Mouse (Mus musculus) intestine, embryonic 15.5 days (tissue): Measurements from ENCODE around the gene Hist1h2bb. TPM values are rescaled to one million over a fixed set of nuclear protein-coding genes. Genes with fewer than 3 reads are reported as not detected.

Source experiments
- ATAC-seq: fragments of 200-750 bp; cut with Nextera tagmentation; 2 replicates; pipeline ENCODE4 v1.8.0; 2017; ENCODE audit warnings: moderate TSS enrichment, moderate library complexity
- H3K27ac ChIP-seq: fragments of 300-500 bp; sonication (generic); 2 replicates; pipeline ENCODE4 v1.5.1; 2015; ENCODE audit warnings: mild to moderate bottlenecking, inconsistent platforms
- H3K27me3 ChIP-seq: fragments of 300-500 bp; sonication (generic); replicated peaks from 2 replicates; pipeline ENCODE4 v1.6.1; 2015; ENCODE audit warnings: inconsistent platforms
- H3K36me3 ChIP-seq: fragments of 300-500 bp; sonication (generic); 2 replicates; pipeline ENCODE4 v1.6.1; 2015; ENCODE audit warnings: inconsistent platforms
- H3K4me1 ChIP-seq: fragments of 300-500 bp; sonication (generic); replicated peaks from 2 replicates; pipeline ENCODE4 v1.6.1; 2015; ENCODE audit warnings: inconsistent platforms
- H3K4me2 ChIP-seq: fragments of 300-500 bp; sonication (generic); replicated peaks from 2 replicates; pipeline ENCODE4 v1.6.1; 2015; ENCODE audit warnings: mild to moderate bottlenecking, inconsistent platforms
- H3K4me3 ChIP-seq: fragments of 300-500 bp; sonication (generic); replicated peaks from 2 replicates; pipeline ENCODE4 v1.5.1; 2015; ENCODE audit warnings: inconsistent platforms
- H3K9ac ChIP-seq: fragments of 300-500 bp; sonication (generic); 2 replicates; pipeline ENCODE4 v1.6.1; 2015; ENCODE audit warnings: inconsistent platforms
- H3K9me3 ChIP-seq: fragments of 300-500 bp; sonication (generic); 2 replicates; pipeline ENCODE4 v1.6.1; 2016; ENCODE audit warnings: inconsistent platforms
- WGBS: fragments of 180-500 bp; shearing (Covaris S2); methylation state at CpG from one replicate; pipeline ENCODE4 v1.1.7; 2015; 5-methylcytosine and 5-hydroxymethylcytosine counted together
- polyA plus RNA-seq: library from polyadenylated mRNA; unstranded; fragments of >200 nt; fragmentation: Nextera tagmentation; extraction: Ambion mirVana; gene quantifications from 2 replicates; pipeline ENCODE4 v1.2.1, GENCODE M21; 2015

The Hist1h2bb gene
- polyA plus RNA-seq, 1 experiment from 2014 or later, result 2.4 TPM

DNA sequence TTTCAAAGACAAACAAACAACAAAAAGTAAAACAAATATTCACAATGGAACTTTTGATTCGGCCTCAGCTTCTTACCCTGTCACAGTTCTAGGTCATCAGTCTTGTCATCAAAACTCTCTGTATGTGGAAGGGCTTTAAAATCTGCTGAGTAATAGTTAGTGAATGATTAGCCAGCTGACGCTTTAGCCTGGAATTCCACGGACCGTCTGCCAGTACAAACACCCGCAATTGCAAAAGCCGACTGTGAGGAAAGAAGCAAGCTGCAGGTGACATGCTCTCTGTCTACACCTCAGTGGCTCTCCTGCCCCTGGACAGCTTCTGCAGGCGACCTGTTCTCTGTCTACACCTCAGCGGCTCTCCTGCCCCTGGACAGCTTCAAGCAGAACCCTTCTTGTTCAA is 16.1 kb upstream of the Hist1h2bb start:
- H3K27ac ChIP-seq, result no peak overlapping the region
- H3K4me3 ChIP-seq, result no peak overlapping the region
- H3K9ac ChIP-seq, result no peak overlapping the region
- no peaks in the 10 kb centered on the region for H3K27me3 ChIP-seq
- H3K4me2 ChIP-seq, result peak overlapping the region; percentile 24
- ATAC-seq, result peak; percentile 91
- no peaks in the 10 kb centered on the region for H3K4me1 ChIP-seq
- no peaks in the 10 kb centered on the region for H3K36me3 ChIP-seq
- WGBS, result 22% methylated on average over 8 of the region's 8 CpGs
- H3K9me3 ChIP-seq, result no peaks in the 10 kb centered on the region

- Histone ChIP-seq H3K36me3 (no peaks in the 10 kb centered on the region), H3K9ac (no peak overlapping the region), H3K9me3 (no peaks in the 10 kb centered on the region), H3K4me3 (no peak overlapping the region), H3K27me3 (no peaks in the 10 kb centered on the region), H3K4me1 (no peaks in the 10 kb centered on the region), H3K27ac (no peak overlapping the region), H3K4me2 (no peak overlapping the region)
- 25% methylated on average over 8 of the region's 8 CpGs for WGBS
- no peak for ATAC-seq
Measured at GRCm38 (mm10) chr13:23732156-23732804, 14.3 kb upstream of the Hist1h2bb start.

DNA sequence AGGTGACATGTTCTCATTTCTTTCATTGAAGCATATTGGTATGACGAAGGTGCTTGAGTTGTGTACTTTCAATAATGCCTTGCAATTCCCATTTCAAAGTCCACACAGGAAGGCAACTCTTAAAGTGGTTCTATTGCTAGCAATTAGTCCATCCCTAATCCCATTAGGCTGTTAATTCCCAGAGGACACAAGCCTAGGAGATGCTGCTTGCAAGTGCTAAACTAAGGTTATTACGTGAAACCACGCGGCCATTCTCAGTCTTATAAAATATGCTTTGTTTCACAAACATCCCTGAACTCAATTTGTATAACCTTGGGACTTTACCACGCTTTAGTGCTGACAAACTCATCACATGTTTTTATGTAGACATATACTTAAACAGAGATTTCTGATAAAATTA is 9.4 kb upstream of the Hist1h2bb start:
- Histone ChIP-seq H3K4me1 (no peaks in the 10 kb centered on the region), H3K27ac (no peak overlapping the region), H3K27me3 (no peaks in the 10 kb centered on the region), H3K4me3 (no peak overlapping the region), H3K36me3 (no peaks in the 10 kb centered on the region), H3K9ac (no peak overlapping the region), H3K4me2 (no peak overlapping the region), H3K9me3 (no peaks in the 10 kb centered on the region)
- 84% methylated on average over 5 of the region's 5 CpGs for WGBS
- ATAC-seq, result no peak

GRCm38 (mm10) chr13:23738041-23738440 is 8.5 kb upstream of the Hist1h2bb start:
- Histone ChIP-seq H3K4me1 (no peaks in the 10 kb centered on the region), H3K9ac (0 out of 2 replicates have a peak overlapping the region, but pooled peaks have one; percentile 91), H3K4me2 (peak overlapping the region; percentile 94), H3K36me3 (no peaks in the 10 kb centered on the region), H3K27ac (peak overlapping the region; percentile 99), H3K9me3 (no peaks in the 10 kb centered on the region), H3K4me3 (no peak overlapping the region), H3K27me3 (no peaks in the 10 kb centered on the region)
- no peak for ATAC-seq
- WGBS, result 25% methylated on average over 4 of the region's 4 CpGs

- WGBS, result 0% methylated on average over 38 of the region's 38 CpGs
- peak within 1 kb of the TSS; percentile 99 for H3K27ac ChIP-seq
- ATAC-seq, result peak; percentile 93
- H3K27me3 ChIP-seq, result no peaks in the 10 kb centered on the region
- H3K36me3 ChIP-seq, result no peaks in the 10 kb centered on the region
- H3K4me3 ChIP-seq, result peak within 1 kb of the TSS; percentile 59
- peak within 1 kb of the TSS; percentile 94 for H3K4me2 ChIP-seq
- no peaks in the 10 kb centered on the region for H3K4me1 ChIP-seq
- peak within 1 kb of the TSS; percentile 91 for H3K9ac ChIP-seq
- no peaks in the 10 kb centered on the region for H3K9me3 ChIP-seq
Measured at GRCm38 (mm10) chr13:23738677-23739068, 7.9 kb upstream of the Hist1h2bb start, which contains the start of gene Hist1h1c. Hist1h1c (plus strand) TSS chr13:23738808.

DNA sequence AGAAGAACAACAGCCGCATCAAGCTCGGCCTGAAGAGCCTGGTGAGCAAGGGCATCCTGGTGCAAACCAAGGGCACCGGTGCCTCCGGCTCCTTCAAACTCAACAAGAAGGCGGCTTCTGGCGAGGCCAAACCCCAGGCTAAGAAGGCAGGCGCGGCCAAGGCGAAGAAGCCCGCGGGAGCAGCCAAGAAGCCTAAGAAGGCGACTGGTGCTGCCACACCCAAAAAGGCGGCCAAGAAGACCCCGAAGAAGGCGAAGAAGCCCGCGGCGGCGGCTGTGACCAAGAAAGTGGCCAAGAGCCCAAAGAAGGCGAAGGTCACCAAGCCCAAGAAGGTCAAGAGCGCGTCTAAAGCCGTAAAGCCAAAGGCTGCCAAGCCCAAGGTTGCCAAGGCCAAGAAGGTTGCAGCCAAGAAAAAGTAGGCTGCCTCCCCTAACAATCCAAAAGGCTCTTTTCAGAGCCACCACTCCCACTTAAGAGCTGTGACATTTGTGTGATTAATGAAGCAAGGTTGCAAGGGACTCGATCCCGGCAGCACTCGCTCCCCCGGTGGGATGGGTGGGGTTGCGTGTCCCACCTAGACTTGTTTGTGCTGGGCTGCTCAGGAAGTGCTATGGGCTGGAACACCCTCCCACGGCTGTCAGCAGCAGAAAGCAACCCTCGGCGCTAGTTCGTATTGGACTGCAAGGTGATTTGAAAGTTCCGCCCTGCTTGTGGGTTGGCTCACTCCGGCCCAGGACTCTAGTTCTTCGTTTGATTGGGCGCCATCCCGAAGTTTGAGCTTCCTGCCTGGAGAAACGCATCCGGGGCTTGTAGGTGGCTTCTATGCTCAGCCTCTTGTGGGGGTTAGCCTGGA is 7.2 kb upstream of the Hist1h2bb start:
- Histone ChIP-seq H3K27ac (peak overlapping the region; percentile 99), H3K9me3 (no peaks in the 10 kb centered on the region), H3K27me3 (no peaks in the 10 kb centered on the region), H3K4me1 (no peaks in the 10 kb centered on the region), H3K36me3 (no peaks in the 10 kb centered on the region), H3K4me3 (peak overlapping the region; percentile 59), H3K9ac (peak overlapping the region; percentile 91), H3K4me2 (peak overlapping the region; percentile 94)
- WGBS, result under 1% methylated on average over 39 of the region's 39 CpGs
- ATAC-seq, result peak; percentile 90

- whole genome bisulfite sequencing, result under 1% methylated on average over 14 of the region's 14 CpGs
- no peaks in the 10 kb centered on the region for H3K36me3 ChIP-seq
- peak overlapping the region; percentile 99 for H3K27ac ChIP-seq
- no peaks in the 10 kb centered on the region for H3K9me3 ChIP-seq
- ATAC-seq, result no peak
- no peaks in the 10 kb centered on the region for H3K27me3 ChIP-seq
- no peaks in the 10 kb centered on the region for H3K4me1 ChIP-seq
- peak overlapping the region; percentile 59 for H3K4me3 ChIP-seq
- peak overlapping the region; percentile 91 for H3K9ac ChIP-seq
- H3K4me2 ChIP-seq, result peak overlapping the region; percentile 94
Measured at GRCm38 (mm10) chr13:23739922-23740252, 6.6 kb upstream of the Hist1h2bb start.

GRCm38 (mm10) chr13:23740256-23740840 is 6.2 kb upstream of the Hist1h2bb start:
- peak overlapping the region; percentile 94 for H3K4me2 ChIP-seq
- 19% methylated on average over 13 of the region's 13 CpGs for WGBS
- no peaks in the 10 kb centered on the region for H3K27me3 ChIP-seq
- peak overlapping the region; percentile 91 for H3K9ac ChIP-seq
- no peaks in the 10 kb centered on the region for H3K9me3 ChIP-seq
- ATAC-seq, result no peak
- H3K4me1 ChIP-seq, result no peaks in the 10 kb centered on the region
- peak overlapping the region; percentile 99 for H3K27ac ChIP-seq
- H3K36me3 ChIP-seq, result no peaks in the 10 kb centered on the region
- peak overlapping the region; percentile 59 for H3K4me3 ChIP-seq

DNA sequence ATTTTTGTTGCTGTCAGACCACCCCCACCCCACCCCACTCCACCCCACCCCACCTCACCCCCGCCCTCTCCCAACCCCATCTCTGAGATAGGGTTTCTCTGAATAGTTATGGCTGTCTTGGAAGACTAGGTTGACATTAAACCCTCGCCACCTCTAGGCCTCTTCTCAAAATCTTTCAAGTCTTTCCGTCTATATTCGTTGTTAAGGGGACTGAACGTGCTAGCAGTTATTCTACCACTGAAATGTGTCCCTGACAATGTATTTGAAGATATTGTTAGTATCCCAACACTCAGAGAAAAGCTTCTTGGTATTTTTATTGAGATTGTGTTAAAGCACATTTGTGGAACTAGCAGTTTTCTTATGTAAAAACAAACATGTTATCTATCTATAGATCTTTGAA is 5.6 kb upstream of the Hist1h2bb start:
- Histone ChIP-seq H3K27ac (no peak overlapping the region), H3K4me1 (no peaks in the 10 kb centered on the region), H3K9me3 (no peaks in the 10 kb centered on the region), H3K27me3 (no peaks in the 10 kb centered on the region), H3K4me3 (no peak overlapping the region), H3K36me3 (no peaks in the 10 kb centered on the region), H3K4me2 (peak overlapping the region; percentile 94), H3K9ac (no peak overlapping the region)
- WGBS, result 63% methylated on average over 5 of the region's 5 CpGs
- ATAC-seq, result no peak

DNA sequence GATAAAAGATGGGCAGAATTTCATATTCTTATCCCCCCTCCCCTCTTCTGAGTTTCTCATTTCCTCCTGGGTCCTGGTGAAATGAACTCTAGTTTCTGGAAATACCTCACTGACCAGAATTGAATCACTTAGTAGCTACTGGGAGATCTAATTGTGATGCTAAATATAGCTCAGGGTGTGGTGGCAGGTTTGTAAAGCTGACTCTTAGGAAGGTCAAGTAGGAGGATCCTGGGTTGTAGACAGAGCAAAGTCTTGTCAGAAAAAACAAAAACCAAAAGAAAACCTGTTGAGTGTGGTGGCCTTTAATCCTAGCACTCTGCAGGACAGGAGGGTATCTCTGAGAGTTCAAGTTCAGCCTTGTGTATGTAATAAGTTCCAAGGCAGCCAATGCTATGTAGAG is 4.5 kb upstream of the Hist1h2bb start:
- H3K36me3 ChIP-seq, result no peaks in the 10 kb centered on the region
- H3K27ac ChIP-seq, result peak overlapping the region; percentile 51; the same call in 1 of the 2 replicates
- no peak overlapping the region for H3K4me3 ChIP-seq
- H3K9me3 ChIP-seq, result no peaks in the 10 kb centered on the region
- no peak overlapping the region for H3K4me2 ChIP-seq
- ATAC-seq, result no peak
- no peak overlapping the region for H3K9ac ChIP-seq
- no peaks in the 10 kb centered on the region for H3K4me1 ChIP-seq
- H3K27me3 ChIP-seq, result no peaks in the 10 kb centered on the region

GRCm38 (mm10) chr13:23743215-23743614 is 3.3 kb upstream of the Hist1h2bb start:
- Histone ChIP-seq H3K36me3 (no peaks in the 10 kb centered on the region), H3K4me1 (0 out of 2 replicates have a peak, but pooled peaks cover 4% of the 10 kb centered on the region), H3K27ac (no peak overlapping the region), H3K4me2 (no peak overlapping the region), H3K9me3 (no peaks in the 10 kb centered on the region), H3K9ac (no peak overlapping the region), H3K27me3 (no peaks in the 10 kb centered on the region), H3K4me3 (no peak overlapping the region)
- no peak for ATAC-seq
- WGBS, result 84% methylated on average over 5 of the region's 5 CpGs

GRCm38 (mm10) chr13:23743963-23744362 is 2.6 kb upstream of the Hist1h2bb start:
- WGBS, result 41% methylated on average over 4 of the region's 4 CpGs
- Histone ChIP-seq H3K27me3 (no peaks in the 10 kb centered on the region), H3K4me1 (0 out of 2 replicates have a peak, but pooled peaks cover 4% of the 10 kb centered on the region), H3K4me2 (peak overlapping the region; percentile 54), H3K4me3 (peak overlapping the region; percentile 39; the same call in 1 of the 2 replicates), H3K36me3 (no peaks in the 10 kb centered on the region), H3K27ac (no peak overlapping the region), H3K9ac (peak overlapping the region; percentile 40; the same call in 1 of the 2 replicates), H3K9me3 (no peaks in the 10 kb centered on the region)
- ATAC-seq, result no peak
